Mouse (Mus musculus) layer of hippocampus, adult 9-11 months (tissue): ENCODE measurements at regions not wholly inside any gene's neighbourhood (a gene's known extent, or its start where the extent isn't known, plus 50 kb on each side); places are given as distances from the start of the nearest gene placed in this dataset.

ENCODE experiments used
- DNase-seq: peaks from one replicate; pipeline ENCODE4 v3.0.0; 2022

DNA sequence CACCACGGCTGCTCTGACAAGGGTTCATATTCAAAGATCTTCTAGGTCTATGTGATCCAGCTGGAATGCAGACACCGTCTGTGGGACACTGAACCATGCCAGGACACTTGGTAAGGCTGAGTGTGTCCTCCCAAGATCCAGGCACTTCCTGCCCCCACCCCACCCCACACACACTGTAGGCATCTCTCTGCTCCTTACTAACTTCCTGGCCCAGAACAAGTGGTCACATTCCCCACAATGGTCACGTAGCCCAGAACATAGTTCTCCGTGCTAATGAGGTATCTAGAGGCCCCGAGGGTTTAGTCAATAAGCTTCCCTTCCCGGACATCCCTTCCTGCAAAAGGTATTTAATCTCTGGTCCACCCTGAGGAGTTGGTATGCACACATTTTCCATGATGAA lies 54.5 kb upstream of the Cav2 start:
- no peak for DNase-seq
